Mouse (Mus musculus) liver, postnatal 0 days (tissue): Measurements from ENCODE around the gene Zfand3.

ENCODE experiments used
- CTCF ChIP-seq: sonication (generic); IDR thresholded peaks from 2 replicates; pipeline ENCODE4 v1.5.1; 2016; ENCODE audit warnings: antibody characterized with exemption, low read depth
- EP300 ChIP-seq: IDR thresholded peaks from 2 replicates; pipeline ENCODE4 v1.6.1; 2016; ENCODE audit warnings: antibody characterized with exemption, low read depth, mild to moderate bottlenecking

DNA sequence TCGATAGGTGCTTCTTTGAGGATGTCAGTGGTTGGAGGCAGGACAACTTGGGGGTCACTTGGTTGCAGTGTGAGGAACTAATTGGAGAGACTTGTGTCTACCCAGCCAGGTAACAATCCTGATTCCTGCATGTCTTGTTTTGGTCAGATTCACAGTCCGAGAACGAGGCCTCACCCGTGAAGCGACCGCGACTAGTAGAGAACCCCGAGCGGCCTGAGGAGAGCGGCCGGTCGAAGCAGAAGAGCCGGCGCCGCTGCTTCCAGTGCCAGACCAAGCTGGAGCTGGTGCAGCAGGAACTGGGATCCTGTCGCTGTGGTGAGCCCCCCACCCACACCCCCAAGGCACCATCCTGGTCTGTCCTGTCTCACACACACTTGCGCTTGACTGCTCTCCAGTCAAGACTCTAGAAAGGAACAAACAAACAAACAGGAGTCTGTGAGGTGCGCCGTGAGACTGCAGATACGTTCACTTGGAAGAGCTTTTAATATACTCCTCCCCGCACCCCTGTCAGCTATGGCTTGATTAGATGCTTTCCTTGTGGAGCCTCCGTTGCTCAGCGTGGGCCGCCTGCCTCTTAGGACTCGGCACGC is 188.0 kb downstream of the Zfand3 start:
- no peak for TF ChIP-seq EP300
- no peak for TF ChIP-seq CTCF
